Mouse (Mus musculus) bone marrow, adult 2 months (tissue): Measurements from ENCODE around the gene Nop53.

Experiments
- CTCF ChIP-seq: fragments of 200-500 bp; IDR thresholded peaks from 2 replicates; pipeline ENCODE4 v1.5.1; 2011; ENCODE audit warnings: low read length, control low read depth; ENCODE audit not compliant: control insufficient read depth, insufficient read depth
- POLR2A ChIP-seq: fragments of 200-500 bp; IDR thresholded peaks from 2 replicates; pipeline ENCODE4 v1.6.1; 2011; ENCODE audit warnings: low read depth, mild to moderate bottlenecking, control low read depth, low read length, borderline replicate concordance; ENCODE audit not compliant: control insufficient read depth

DNA sequence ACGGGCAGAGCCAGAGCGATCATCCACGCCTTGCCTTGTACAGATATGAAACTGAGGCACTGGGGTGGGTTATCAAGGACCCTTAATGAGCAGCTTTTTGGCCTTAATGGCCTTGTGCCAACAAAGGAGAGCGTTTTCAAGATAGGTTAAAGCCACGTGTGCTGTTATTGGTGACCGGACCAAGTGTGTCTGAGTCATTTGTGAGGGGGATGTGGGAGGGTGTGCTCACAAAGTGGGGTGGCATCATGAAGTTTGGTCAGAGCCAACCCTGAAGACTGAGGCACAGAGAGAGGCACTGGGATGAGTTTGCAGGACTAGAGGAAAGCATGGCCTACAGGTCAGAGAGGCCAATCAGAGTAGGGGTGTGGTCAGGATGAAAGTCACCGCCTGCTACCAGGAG is 8.6 kb upstream of the Nop53 start:
- no peak for TF ChIP-seq POLR2A
- no peak for TF ChIP-seq CTCF
